Mouse (Mus musculus) liver, adult (tissue): ENCODE measurements around the gene Fam43b.
A peak's percentile ranks its signal among the peaks of the same experiment; 100 is the strongest.

Experiments
- GATA4 ChIP-seq: IDR thresholded peaks from 2 replicates; pipeline ENCODE4 v1.6.1; 2014; ENCODE audit warnings: mild to moderate bottlenecking, low read length; ENCODE audit not compliant: insufficient replicate concordance

Gene Fam43b

DNA sequence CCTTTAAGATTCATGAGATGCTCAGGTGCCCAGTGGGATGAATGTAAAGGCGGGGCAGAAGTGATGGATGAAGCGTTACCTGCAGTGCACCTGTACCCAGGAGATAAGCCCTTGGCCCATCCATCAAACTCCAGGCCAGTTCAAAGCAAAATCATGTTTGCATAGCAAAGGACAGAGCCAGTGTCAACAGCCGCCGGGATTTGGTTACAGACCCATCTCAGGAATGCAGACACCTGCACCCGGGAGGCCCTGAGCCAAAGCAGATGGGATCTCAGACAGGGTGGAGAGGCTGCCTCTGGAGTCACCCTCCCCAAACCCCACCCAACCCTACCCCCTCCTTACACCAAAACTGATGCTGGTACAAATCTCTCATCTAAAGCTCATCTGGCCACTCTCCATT lies 14.7 kb upstream of the Fam43b start:
- no peak for TF ChIP-seq GATA4

DNA sequence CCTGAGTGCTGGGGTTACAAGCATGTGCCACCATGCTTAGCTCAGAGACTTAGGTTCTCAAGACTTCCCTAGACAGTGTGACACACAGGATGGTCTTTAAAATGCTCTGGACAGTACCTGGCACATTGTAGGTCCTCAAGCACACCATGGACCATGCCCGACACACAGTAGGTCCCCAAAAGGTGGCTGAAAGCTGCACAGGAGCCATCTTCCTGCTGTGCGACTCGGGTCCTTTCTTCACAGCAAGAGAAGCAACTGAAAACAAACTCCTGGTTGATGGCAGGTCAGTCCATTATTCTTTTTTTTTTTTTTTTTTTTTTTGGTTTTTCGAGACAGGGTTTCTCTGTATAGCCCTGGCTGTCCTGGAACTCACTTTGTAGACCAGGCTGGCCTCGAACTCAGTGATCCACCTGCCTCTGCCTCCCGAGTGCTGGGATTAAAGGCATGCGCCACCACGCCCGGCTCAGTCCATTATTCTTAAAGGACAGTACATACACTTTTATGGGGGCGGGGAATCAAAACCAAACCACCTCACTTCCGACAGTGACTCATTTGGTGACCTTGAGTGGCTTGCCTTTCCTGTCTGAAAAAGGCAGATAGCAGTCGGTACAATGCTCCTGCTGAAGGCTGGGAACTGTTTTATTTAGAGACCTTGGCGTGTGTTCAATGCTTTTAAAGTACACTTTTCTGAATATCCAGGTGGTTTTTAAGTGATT lies 11.3 kb upstream of the Fam43b start:
- peak; percentile 33; the same call in 1 of the 2 replicates for TF ChIP-seq GATA4

GRCm38 (mm10) chr4:138404806-138405205 lies 8.5 kb upstream of the Fam43b start:
- TF ChIP-seq GATA4, result no peak

DNA sequence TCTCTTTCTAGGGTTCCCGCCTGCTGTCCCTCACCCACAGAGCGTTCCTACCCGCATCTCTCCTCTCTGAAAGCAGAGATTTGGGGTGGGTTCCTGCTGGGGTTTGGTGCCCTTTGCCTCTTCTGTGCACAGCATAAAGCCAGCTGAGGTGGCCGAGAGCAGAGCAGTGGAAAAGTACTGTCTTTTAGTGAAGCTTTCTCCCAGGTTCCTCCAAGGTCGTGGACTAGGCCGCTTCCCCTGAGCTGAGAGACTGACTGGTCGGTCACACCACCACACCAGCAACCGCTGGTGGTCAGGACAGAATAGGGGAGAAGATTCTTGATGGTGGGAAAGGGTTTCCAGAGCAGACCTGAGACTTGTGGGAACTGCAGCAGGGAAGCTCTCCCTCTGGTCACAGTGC lies 383 bp upstream of the Fam43b start:
- TF ChIP-seq GATA4, result no peak

DNA sequence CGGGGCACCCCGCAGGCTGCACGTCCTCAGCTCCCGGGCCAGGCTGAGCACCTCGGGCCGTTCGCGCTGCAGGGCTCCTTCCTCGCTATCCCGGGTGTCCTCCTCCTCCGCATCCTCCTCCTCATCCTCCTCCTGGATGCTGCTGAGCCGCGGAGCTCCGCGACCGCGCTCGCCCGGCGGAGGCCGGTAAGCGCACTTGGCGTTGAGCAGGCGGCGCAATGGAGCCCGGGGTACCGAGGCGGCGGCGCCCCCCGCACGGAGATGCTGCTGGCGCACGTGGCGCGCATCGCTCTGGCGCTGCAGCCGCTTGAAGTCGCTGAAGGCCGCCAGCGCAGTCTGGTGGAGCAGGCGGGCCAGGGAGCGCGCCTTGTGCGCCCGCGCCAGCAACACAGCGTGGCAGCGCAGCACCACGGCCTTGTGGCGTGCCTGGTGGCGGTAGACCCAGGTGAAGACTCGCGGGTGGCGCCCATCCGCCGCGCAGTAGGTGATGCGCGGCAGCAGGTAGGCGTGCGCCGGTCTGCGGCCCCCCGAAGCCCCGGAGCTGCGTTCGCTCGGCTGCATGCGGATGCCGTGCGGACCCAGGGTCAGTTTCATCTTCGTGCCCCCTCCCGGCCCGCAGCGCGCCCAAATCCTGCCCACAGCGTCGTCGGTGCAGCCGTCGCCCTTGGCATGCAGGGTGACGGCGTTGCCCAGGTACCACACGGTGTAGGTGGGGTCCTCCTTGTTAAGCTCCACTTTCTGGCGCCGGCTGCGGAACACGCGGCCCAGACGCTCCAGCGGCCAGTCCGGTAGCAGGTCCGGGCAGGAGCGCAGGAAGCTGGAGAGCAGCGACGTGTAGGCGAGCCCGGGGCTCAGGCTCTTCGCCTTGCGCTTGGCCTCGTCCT lies 999 bp downstream of the Fam43b start:
- no peak for TF ChIP-seq GATA4

DNA sequence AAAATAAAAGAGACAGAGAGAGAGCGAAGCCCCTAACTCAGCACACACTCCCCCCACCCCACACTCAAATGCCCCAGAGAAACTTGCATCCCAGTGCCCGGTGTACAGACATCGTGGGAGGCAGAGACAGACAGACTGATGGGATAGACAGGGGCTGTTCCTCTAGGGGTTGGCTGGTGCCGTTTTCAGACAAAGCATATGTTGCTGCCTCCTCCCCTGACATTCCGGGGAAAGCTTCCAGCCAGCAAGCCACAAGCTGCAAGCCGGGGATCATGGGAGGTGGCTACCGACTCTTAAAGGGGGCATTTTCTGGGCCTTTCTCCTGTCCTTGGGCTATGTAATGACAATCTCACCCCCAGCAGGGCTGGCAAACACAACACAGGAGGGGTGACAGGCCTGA lies 2.6 kb downstream of the Fam43b start:
- no peak for TF ChIP-seq GATA4

- TF ChIP-seq GATA4, result no peak
Observed at GRCm38 (mm10) chr4:138383789-138384188, 12.5 kb downstream of the Fam43b start.

DNA sequence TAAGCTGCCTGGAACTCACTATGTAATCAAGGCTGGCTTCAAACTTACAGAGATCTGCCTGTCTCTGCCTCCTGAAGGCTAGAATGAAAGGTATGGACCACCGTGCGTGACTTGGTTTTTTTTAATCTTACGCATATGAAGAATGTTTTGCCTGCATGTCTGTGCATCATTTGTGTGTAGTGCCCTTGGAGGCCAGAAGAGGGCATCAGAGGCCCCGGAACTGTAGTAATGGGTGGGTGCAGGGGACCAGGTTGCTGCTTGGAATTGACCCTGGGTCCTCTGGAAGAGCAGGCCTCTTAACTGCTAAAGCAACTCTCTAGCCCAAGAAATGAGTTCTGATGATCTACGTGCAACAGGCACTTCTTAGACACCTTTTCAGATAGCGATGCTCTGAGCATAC lies 13.9 kb downstream of the Fam43b start:
- TF ChIP-seq GATA4, result no peak

GRCm38 (mm10) chr4:138380132-138380689 lies 16.1 kb downstream of the Fam43b start:
- no peak for TF ChIP-seq GATA4

- TF ChIP-seq GATA4, result no peak
Observed at GRCm38 (mm10) chr4:138379091-138379840, 17.1 kb downstream of the Fam43b start.

DNA sequence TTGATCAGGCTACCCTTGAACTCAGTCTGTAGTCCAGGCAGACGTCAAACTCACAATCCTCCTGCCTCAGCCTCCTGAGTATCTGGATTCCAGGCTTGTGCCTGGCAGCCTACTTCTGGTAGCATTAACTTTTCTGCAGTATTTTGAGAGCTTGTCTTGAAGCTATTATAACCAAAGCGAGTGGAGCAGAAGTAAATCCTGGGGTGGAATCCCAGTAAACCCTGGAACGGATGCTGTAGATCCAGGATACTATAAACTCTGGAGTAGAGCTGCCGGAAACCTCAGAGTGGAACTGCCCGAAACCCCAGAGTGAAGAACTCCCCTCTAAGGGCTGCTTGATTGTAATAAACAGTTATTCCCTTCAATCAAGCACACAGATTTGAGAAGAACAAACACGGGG lies 18.8 kb downstream of the Fam43b start:
- no peak for TF ChIP-seq GATA4

DNA sequence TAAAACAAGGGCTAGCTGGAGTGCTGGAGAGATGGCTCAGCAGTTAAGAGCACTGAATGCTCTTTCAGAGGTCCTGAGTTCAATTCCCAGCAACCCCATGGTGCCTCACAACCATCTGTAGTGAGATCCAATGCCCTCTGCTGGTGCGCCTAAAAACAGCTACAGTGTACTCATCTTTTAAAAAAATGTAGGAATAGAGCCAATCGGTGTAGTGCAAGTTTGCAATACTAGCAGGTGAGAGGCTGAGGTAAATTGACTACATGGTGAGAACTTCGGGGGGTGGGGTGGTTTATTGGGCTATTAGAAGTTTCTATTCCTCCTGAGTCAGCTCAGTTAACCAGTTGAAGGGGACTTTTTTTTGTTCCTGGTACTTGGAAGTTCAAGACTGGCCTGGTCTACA lies 21.2 kb downstream of the Fam43b start:
- no peak for TF ChIP-seq GATA4

- TF ChIP-seq GATA4, result no peak
Observed at GRCm38 (mm10) chr4:138370996-138371516, 25.3 kb downstream of the Fam43b start.

DNA sequence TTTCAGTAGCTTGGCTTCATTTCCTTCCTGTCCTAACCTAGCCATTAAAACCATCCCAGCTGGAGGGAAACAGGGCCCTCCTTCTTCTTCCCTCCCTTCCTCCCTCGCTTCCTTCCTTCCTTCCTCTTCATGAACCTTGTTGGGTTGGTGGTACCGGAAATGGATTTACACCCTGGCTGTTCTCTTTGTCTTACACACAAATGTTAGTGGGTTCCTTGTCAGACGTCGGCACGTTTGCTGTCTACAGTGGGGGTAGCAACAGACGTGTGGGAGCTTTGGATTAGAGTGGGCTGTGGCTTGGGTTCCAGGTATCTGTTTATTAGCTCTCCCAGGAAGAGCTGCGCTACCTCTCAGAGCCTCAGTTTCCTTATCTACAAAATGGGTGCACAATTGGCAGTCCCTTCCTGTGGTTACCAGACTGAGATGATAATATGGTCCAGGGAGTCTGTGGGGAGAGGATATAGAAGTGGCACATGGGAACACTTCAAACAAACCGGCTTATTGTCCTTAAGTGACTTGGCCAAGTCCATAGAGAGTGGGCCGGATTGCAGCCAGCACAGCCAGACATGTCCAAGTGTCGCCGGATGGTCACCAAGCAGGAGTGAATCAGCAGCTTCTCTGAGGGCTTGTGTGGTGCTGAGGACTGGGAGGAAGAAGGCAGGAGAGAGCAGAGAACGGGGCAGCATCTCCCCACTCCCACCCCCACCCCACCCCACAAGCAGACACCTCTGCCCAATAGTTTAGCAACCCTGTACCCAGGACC lies 27.6 kb downstream of the Fam43b start:
- no peak for TF ChIP-seq GATA4
